Mouse (Mus musculus) MEL (cell line): Measurements from ENCODE around the gene Trmt112.

ENCODE experiments used
- CTCF ChIP-seq, 3 experiments: IDR thresholded peaks in 2 of 3; conservative IDR thresholded peaks in 1 of 3; 2 replicates each; pipeline ENCODE4 v1.5.1; 2011 to 2012; ENCODE audit warnings: low read length in 3 of 3, low read depth in 2 of 3, mild to moderate bottlenecking in 2 of 3, improper control_type of control experiment in 1 of 3, inconsistent platforms in 1 of 3, mixed read lengths in 1 of 3, moderate library complexity in 1 of 3; ENCODE audit not compliant: control insufficient read depth in 1 of 3, insufficient read depth in 1 of 3, poor library complexity in 1 of 3, severe bottlenecking in 1 of 3
- TBP ChIP-seq: IDR thresholded peaks from 2 replicates; pipeline ENCODE4 v1.8.0; 2011; ENCODE audit warnings: low read depth, low read length, improper control_type of control experiment
- USF1 ChIP-seq: IDR thresholded peaks from 2 replicates; pipeline ENCODE4 v1.6.1; 2014; ENCODE audit warnings: low read depth, mild to moderate bottlenecking, inconsistent platforms, low read length, improper control_type of control experiment, moderate library complexity

GRCm38 (mm10) chr19:6859971-6860370 lies 49.5 kb upstream of the Trmt112 start:
- TF ChIP-seq TBP (no peak), CTCF (IDR thresholded peaks at IDR 0.05 in 2 of 3, conservative IDR thresholded peaks at IDR 0.05 in 1 of 3; ENCODE audit: control insufficient read depth in 1 of 3, insufficient read depth in 1 of 3, low read depth in 2 of 3, low read length in 3 of 3, poor library complexity in 1 of 3, severe bottlenecking in 1 of 3) (no peak), USF1 (no peak)
